ENCODE assay signal across 8 mouse cellular contexts in genomic region chr2:164497691-164498268, GRCm38 (mm10). TPM values are rescaled to one million over a fixed set of nuclear protein-coding genes. Genes with fewer than 3 reads are reported as not detected.
DNase-seq lines count a peak whose midpoint lies in the region; ATAC-seq and TF ChIP-seq lines count a peak whose summit lies in the region.

No protein-coding gene starts in this region.

- no peaks in the 10 kb centered on the region for H3K9me3 ChIP-seq in limb, embryonic 12.5 days
- H3K9me3 ChIP-seq in stomach, embryonic 14.5 days (ENCODE audit: control insufficient read depth, low read depth, low read length) = no peaks in the 10 kb centered on the region

- no peaks in the 10 kb centered on the region for H3K27me3 ChIP-seq in cerebellum, adult 2 months (ENCODE audit: control insufficient read depth, insufficient read depth, low read length)
- no peaks in the 10 kb centered on the region for H3K27me3 ChIP-seq in thymus, adult 2 months (ENCODE audit: control insufficient read depth, insufficient read depth, low read length)
- H3K27me3 ChIP-seq in limb, embryonic 12.5 days = no peaks in the 10 kb centered on the region
- H3K27me3 ChIP-seq in stomach, embryonic 14.5 days (ENCODE audit: control insufficient read depth, insufficient read depth, low read length) = no peaks in the 10 kb centered on the region

- H3K4me1 ChIP-seq in cerebellum, adult 2 months (ENCODE audit: control insufficient read depth, insufficient read depth, low read length) = 0 out of 2 replicates have a peak, but pooled peaks cover 4% of the 10 kb centered on the region
- H3K4me1 ChIP-seq in thymus, adult 2 months (replicated peaks; ENCODE audit: control insufficient read depth, insufficient read depth, low read length) = peaks cover 6% of the 10 kb centered on the region
- H3K4me1 ChIP-seq in limb, embryonic 12.5 days (replicated peaks) = peaks cover 9% of the 10 kb centered on the region
- H3K4me1 ChIP-seq in stomach, embryonic 14.5 days (ENCODE audit: control insufficient read depth, insufficient read depth, low read length) = peaks cover 8% of the 10 kb centered on the region; the same call in 1 of the 2 replicates

- peak overlapping the region; percentile 98 for H3K4me2 ChIP-seq in limb, embryonic 12.5 days
- H3K4me2 ChIP-seq in stomach, embryonic 14.5 days (replicated peaks; ENCODE audit: low read depth, low read length) = peak overlapping the region; percentile 99

- no peak overlapping the region for H3K27ac ChIP-seq in cerebellum, adult 2 months (ENCODE audit: insufficient read depth, low read length)
- H3K27ac ChIP-seq in thymus, adult 2 months (ENCODE audit: control insufficient read depth, insufficient read depth, low read length) = no peak overlapping the region
- no peak overlapping the region for H3K27ac ChIP-seq in limb, embryonic 12.5 days
- no peak overlapping the region for H3K27ac ChIP-seq in stomach, embryonic 14.5 days (ENCODE audit: low read length)

- TF ChIP-seq CTCF in cerebellum, adult 2 months (IDR thresholded peaks at IDR 0.05; ENCODE audit: borderline replicate concordance, insufficient read depth, low read depth, low read length) = no peak
- TF ChIP-seq CTCF in thymus, adult 2 months (IDR thresholded peaks at IDR 0.05; ENCODE audit: borderline replicate concordance, control insufficient read depth, extremely low read depth, insufficient read depth, low read length, poor library complexity) = no peak

- ATAC-seq in limb, embryonic 12.5 days (ENCODE audit: insufficient number of reproducible peaks, insufficient read depth, low FRiP score, low TSS enrichment, low read depth) = 0 out of 2 replicates have a peak, but pooled peaks have one; percentile 24
- ATAC-seq in stomach, embryonic 14.5 days (ENCODE audit: insufficient number of reproducible peaks, insufficient read depth, low FRiP score, low read depth) = peak; percentile 47; the same call in 1 of the 2 replicates

- peak overlapping the region; percentile 99 for H3K4me3 ChIP-seq in cerebellum, adult 2 months (replicated peaks; ENCODE audit: insufficient read depth, low read depth, low read length)
- H3K4me3 ChIP-seq in thymus, adult 2 months (ENCODE audit: control insufficient read depth, insufficient read depth, low read length) = peak overlapping the region; percentile 95
- peak overlapping the region; percentile 85 for H3K4me3 ChIP-seq in limb, embryonic 12.5 days (replicated peaks)
- peak overlapping the region; percentile 89 for H3K4me3 ChIP-seq in stomach, embryonic 14.5 days (ENCODE audit: low read depth, low read length)

- peak in 1 of 2 experiments; percentile 35 for DNase-seq in cerebellum, adult 2 months
- DNase-seq in cerebellum, adult 8-10 months = no peak
- DNase-seq in thymus, adult 2 months = no peak
- no peak for DNase-seq in thymus, postnatal 25 days
- DNase-seq in urinary bladder, postnatal 25 days (ENCODE audit: low spot score) = no peak
- DNase-seq in left cerebral cortex, adult 8-10 months (ENCODE audit: low spot score in 2 of 2) = no peak

- no peak for TF ChIP-seq POLR2A in cerebellum, adult 2 months (IDR thresholded peaks at IDR 0.05; ENCODE audit: borderline replicate concordance, insufficient read depth, low read length)
- TF ChIP-seq POLR2A in thymus, adult 2 months (IDR thresholded peaks at IDR 0.05; ENCODE audit: control insufficient read depth, extremely low read depth, insufficient read depth, low read length, poor library complexity) = no peak

- 5% methylated on average over 21 of the region's 21 CpGs for WGBS in cerebellum, adult 2 months
- 8% methylated on average over 21 of the region's 21 CpGs for WGBS in thymus, adult 2 months
- WGBS in limb, embryonic 12.5 days = 6% methylated on average over 21 of the region's 21 CpGs
- WGBS in stomach, embryonic 14.5 days = 5% methylated on average over 21 of the region's 21 CpGs

- peak overlapping the region; percentile 67 for H3K9ac ChIP-seq in limb, embryonic 12.5 days (replicated peaks)
- H3K9ac ChIP-seq in stomach, embryonic 14.5 days (replicated peaks; ENCODE audit: low read depth, low read length) = peak overlapping the region; percentile 52

- peaks cover 24% of the 10 kb centered on the region for H3K36me3 ChIP-seq in thymus, adult 2 months (ENCODE audit: control insufficient read depth, insufficient read depth, low read length)
- H3K36me3 ChIP-seq in limb, embryonic 12.5 days = peaks cover 35% of the 10 kb centered on the region
- peaks cover 23% of the 10 kb centered on the region for H3K36me3 ChIP-seq in stomach, embryonic 14.5 days (ENCODE audit: control insufficient read depth, insufficient read depth, low read length)

RNA-seq across cellular contexts. Expression of gene Pigt, which starts 0.5 kb away (rescaled TPM):
- 103 and 109 TPM in 2 replicates for polyA plus RNA-seq in cerebellum, adult 2 months (2012; rRNA removed)
- polyA plus RNA-seq in thymus, adult 2 months (2012; rRNA removed) = 146 and 202 TPM in 2 replicates
- polyA plus RNA-seq in limb, embryonic 12.5 days (2016; fragmentation: Nextera tagmentation; extraction: Ambion mirVana) = 24.9 and 32.7 TPM in 2 replicates
- 83.0 and 86.0 TPM in 2 replicates for polyA plus RNA-seq in stomach, embryonic 14.5 days (2014; fragmentation: Nextera tagmentation; extraction: Ambion mirVana)
- total RNA-seq in left cerebral cortex, adult 8-10 months (2022) = 10 to 100 TPM; 84.0 to 97.2 (median 89.5) TPM

RNA-seq across cellular contexts. Expression of gene Dbndd2, which starts 11.9 kb away (rescaled TPM):
- polyA plus RNA-seq in cerebellum, adult 2 months (2012; rRNA removed) = 428 and 462 TPM in 2 replicates
- polyA plus RNA-seq in thymus, adult 2 months (2012; rRNA removed) = 19.6 and 24.8 TPM in 2 replicates
- polyA plus RNA-seq in limb, embryonic 12.5 days (2016; fragmentation: Nextera tagmentation; extraction: Ambion mirVana) = 1.2 and 1.7 TPM in 2 replicates
- polyA plus RNA-seq in stomach, embryonic 14.5 days (2014; fragmentation: Nextera tagmentation; extraction: Ambion mirVana) = 8.8 and 17.9 TPM in 2 replicates
- total RNA-seq in left cerebral cortex, adult 8-10 months (2022) = 100 to 1,000 TPM; 140 to 155 (median 147) TPM

RNA-seq across cellular contexts. Expression of gene Trp53tg5, which starts 24.3 kb away (rescaled TPM):
- polyA plus RNA-seq in cerebellum, adult 2 months (2012; rRNA removed) = not detected in 2 replicates
- polyA plus RNA-seq in thymus, adult 2 months (2012; rRNA removed) = not detected in 2 replicates
- not detected in 2 replicates for polyA plus RNA-seq in limb, embryonic 12.5 days (2016; fragmentation: Nextera tagmentation; extraction: Ambion mirVana)
- polyA plus RNA-seq in stomach, embryonic 14.5 days (2014; fragmentation: Nextera tagmentation; extraction: Ambion mirVana) = not detected in 2 replicates
- total RNA-seq in left cerebral cortex, adult 8-10 months (2022) = not detected

RNA-seq across cellular contexts. Expression of gene Gm20458, which starts 37.0 kb away (rescaled TPM):
- 16.7 and 21.0 TPM in 2 replicates for polyA plus RNA-seq in cerebellum, adult 2 months (2012; rRNA removed)
- polyA plus RNA-seq in thymus, adult 2 months (2012; rRNA removed) = 27.8 and 35.3 TPM in 2 replicates
- 2.3 and 3.4 TPM in 2 replicates for polyA plus RNA-seq in limb, embryonic 12.5 days (2016; fragmentation: Nextera tagmentation; extraction: Ambion mirVana)
- polyA plus RNA-seq in stomach, embryonic 14.5 days (2014; fragmentation: Nextera tagmentation; extraction: Ambion mirVana) = 7.0 and 19.1 TPM in 2 replicates
- total RNA-seq in left cerebral cortex, adult 8-10 months (2022) = 10 to 100 TPM in 1 of 4 experiments, 1 to 10 TPM in 3; 4.4 to 15.6 (median 6.3) TPM

RNA-seq across cellular contexts. Expression of gene Sys1, which starts 41.0 kb away (rescaled TPM):
- polyA plus RNA-seq in cerebellum, adult 2 months (2012; rRNA removed) = 73.7 and 75.4 TPM in 2 replicates
- polyA plus RNA-seq in thymus, adult 2 months (2012; rRNA removed) = 183 and 220 TPM in 2 replicates
- polyA plus RNA-seq in limb, embryonic 12.5 days (2016; fragmentation: Nextera tagmentation; extraction: Ambion mirVana) = 55.2 and 59.2 TPM in 2 replicates
- polyA plus RNA-seq in stomach, embryonic 14.5 days (2014; fragmentation: Nextera tagmentation; extraction: Ambion mirVana) = 65.0 and 67.6 TPM in 2 replicates
- 10 to 100 TPM; 39.4 to 46.1 (median 40.6) TPM for total RNA-seq in left cerebral cortex, adult 8-10 months (2022)

Comparison
In these comparisons a context has a peak if more than half of its experiments do, and no peak if none do; other contexts are left out.
1. RNA of gene Dbndd2, which starts 11.9 kb away (polyA plus RNA-seq): 428 to 462 TPM in cerebellum, adult 2 months; 19.6 to 24.8 TPM in thymus, adult 2 months, 8.8 to 17.9 TPM in stomach, embryonic 14.5 days and 1.2 to 1.7 TPM in limb, embryonic 12.5 days; every median in the first group is over 10 times any median in the second.
2. Peak in every context shown above with its lines, with median percentiles within 50 percentile points of each other: H3K4me3 ChIP-seq.